ENCODE assay signal across 8 mouse cellular contexts in genomic region chr7:89940571-89941463, GRCm38 (mm10). TPM values are rescaled to one million over a fixed set of nuclear protein-coding genes. Genes with fewer than 3 reads are reported as not detected.
A peak's percentile ranks its signal among the peaks of the same experiment; 100 is the strongest.
DNase-seq lines count a peak whose midpoint lies in the region; ATAC-seq and TF ChIP-seq lines count a peak whose summit lies in the region.

TSS of gene Hikeshi (minus strand) at chr7:89941204.

- DNase-seq in ES-E14 (ENCODE audit: low read depth, low spot score) = peak; percentile 99
- DNase-seq in cerebellum, adult 11-12 months = peak; percentile 91
- DNase-seq in heart, postnatal 25 days (ENCODE audit: low spot score) = peak; percentile 88
- DNase-seq in layer of hippocampus, adult 18-20 months (ENCODE audit: low spot score in 2 of 2) = peak; percentile 92 to 98
- DNase-seq in lung, adult 2 months = peak; percentile 85
- peak; percentile 88 to 93 for DNase-seq in thymus, adult 18-20 months

- in situ Hi-C loops in ES-E14 (cut with MboI; ENCODE audit: low sequenced_read_pairs in 2 of 2, unreplicated experiment in 2 of 2) = no loop called here

- intact Hi-C loops in heart, postnatal 25 days (cut with DNase I) = loop anchor here (2.0 kb wide), 1 partner anchor 40 kb away; the partner anchor contains the start of gene Eed

- 0 out of 2 replicates have a peak, but pooled peaks cover 4% of the 10 kb centered on the region for H3K36me3 ChIP-seq in ES-E14 (ENCODE audit: control insufficient read depth, insufficient read depth, low read length, poor library complexity, severe bottlenecking)
- H3K36me3 ChIP-seq in forebrain, embryonic 15.5 days = no peaks in the 10 kb centered on the region

- peak within 1 kb of the TSS; percentile 91 for H3K9ac ChIP-seq in ES-E14 (ENCODE audit: insufficient read depth, low read depth, low read length, poor library complexity, severe bottlenecking)
- peak within 1 kb of the TSS; percentile 76 for H3K9ac ChIP-seq in forebrain, embryonic 15.5 days (replicated peaks)

- WGBS in forebrain, embryonic 15.5 days = under 1% methylated on average over 45 of the region's 45 CpGs
- WGBS in lung, adult 2 months = under 1% methylated on average over 45 of the region's 45 CpGs

- TF ChIP-seq POLR2A in lung, adult 2 months (IDR thresholded peaks at IDR 0.05; ENCODE audit: borderline replicate concordance, extremely low read depth, low read depth, low read length) = peak; percentile 68; the same call in 1 of the 2 replicates

- H3K4me2 ChIP-seq in forebrain, embryonic 15.5 days (replicated peaks) = peak within 1 kb of the TSS; percentile 54

- H3K27me3 ChIP-seq in forebrain, embryonic 15.5 days = no peaks in the 10 kb centered on the region

- peaks cover 0 to 6% of the 10 kb centered on the region in 2 experiments; a peak in 2 of 4 replicates for H3K4me1 ChIP-seq in ES-E14 (ENCODE audit: control insufficient read depth in 2 of 2, insufficient read depth in 2 of 2, low read length in 2 of 2, poor library complexity in 1 of 2)
- peaks cover 12% of the 10 kb centered on the region for H3K4me1 ChIP-seq in forebrain, embryonic 15.5 days
- peaks cover 4% of the 10 kb centered on the region; the same call in 1 of the 2 replicates for H3K4me1 ChIP-seq in lung, adult 2 months (ENCODE audit: control insufficient read depth, insufficient read depth, low read length)

- peak within 1 kb of the TSS; percentile 81 for H3K27ac ChIP-seq in ES-E14 (ENCODE audit: insufficient read depth, low read depth, low read length, poor library complexity, severe bottlenecking)
- H3K27ac ChIP-seq in forebrain, embryonic 15.5 days (replicated peaks) = peak within 1 kb of the TSS; percentile 83

- peak within 1 kb of the TSS; percentile 72 to 96 for H3K4me3 ChIP-seq in ES-E14 (ENCODE audit: insufficient read depth in 1 of 2, low read depth in 1 of 2, low read length in 2 of 2, poor library complexity in 1 of 2, severe bottlenecking in 1 of 2)
- peak within 1 kb of the TSS; percentile 76 for H3K4me3 ChIP-seq in forebrain, embryonic 15.5 days
- peak within 1 kb of the TSS; percentile 94 for H3K4me3 ChIP-seq in lung, adult 2 months (replicated peaks; ENCODE audit: extremely low read depth, low read depth, low read length)

- peak; percentile 99 for ATAC-seq in forebrain, embryonic 15.5 days (replicated peaks)
- ATAC-seq in neutrophil, adult 5-6 weeks (ENCODE audit: extremely low read depth, insufficient number of reproducible peaks, low FRiP score, poor library complexity, severe bottlenecking) = peak; percentile 100

- H3K9me3 ChIP-seq in ES-E14 (ENCODE audit: control insufficient read depth, insufficient read depth, low read depth, low read length) = peaks cover 1% of the 10 kb centered on the region; the same call in 1 of the 2 replicates
- no peaks in the 10 kb centered on the region for H3K9me3 ChIP-seq in forebrain, embryonic 15.5 days

- TF ChIP-seq CTCF in lung, adult 2 months (IDR thresholded peaks at IDR 0.05; ENCODE audit: insufficient read depth, low read length) = no peak

TF ChIP-seq in ES-E14, 5 proteins besides CTCF, POLR2A, EP300 and RAD21:
- TF ChIP-seq ZNF384 (IDR thresholded peaks at IDR 0.05; ENCODE audit: low read depth, low read length) (no peak), CHD2 (IDR thresholded peaks at IDR 0.05; ENCODE audit: low read depth, low read length) (peak; percentile 91), HCFC1 (IDR thresholded peaks at IDR 0.05; ENCODE audit: borderline replicate concordance, insufficient read depth, low read length) (peak; percentile 93)
TF ChIP-seq in ES-E14: peak in this region for 2.

RNA-seq across cellular contexts. Expression of gene Hikeshi, which starts in this region (rescaled TPM):
- total RNA-seq in ES-E14 (2012; rRNA removed) = 117 and 127 TPM in 2 replicates
- 150 and 158 TPM in 2 replicates for polyA plus RNA-seq in forebrain, embryonic 15.5 days (2015; fragmentation: Nextera tagmentation; extraction: Ambion mirVana)
- total RNA-seq in heart, postnatal 25 days (2021) = 10 to 100 TPM; 72.7 to 80.1 TPM
- 100 to 1,000 TPM in 1 of 2 experiments, 10 to 100 TPM in 1; 83.7 to 101 TPM for total RNA-seq in layer of hippocampus, adult 18-20 months (2021)
- polyA plus RNA-seq in lung, adult 2 months (2012; rRNA removed) = 23.7 and 31.5 TPM in 2 replicates
- 48.8 and 52.8 TPM in 2 replicates for total RNA-seq in neutrophil, adult 5-6 weeks (2017)

Comparison
In these comparisons a context has a peak if more than half of its experiments do, and no peak if none do; other contexts are left out.
1. Peak in every context shown above with its lines: DNase-seq, ATAC-seq, H3K4me3 ChIP-seq and H3K27ac ChIP-seq.